Mouse (Mus musculus) bone marrow, adult 2 months (tissue): ENCODE results near the gene 9630041A04Rik.

Experiments used
- CTCF ChIP-seq: fragments of 200-500 bp; IDR thresholded peaks from 2 replicates; pipeline ENCODE4 v1.5.1; 2011; ENCODE audit warnings: low read length, control low read depth; ENCODE audit not compliant: control insufficient read depth, insufficient read depth
- POLR2A ChIP-seq: fragments of 200-500 bp; IDR thresholded peaks from 2 replicates; pipeline ENCODE4 v1.6.1; 2011; ENCODE audit warnings: low read depth, mild to moderate bottlenecking, control low read depth, low read length, borderline replicate concordance; ENCODE audit not compliant: control insufficient read depth

GRCm38 (mm10) chr9:101862481-101863065 is 932 bp downstream of the 9630041A04Rik start:
- TF ChIP-seq POLR2A (no peak), CTCF (no peak)
